Mouse (Mus musculus) heart, embryonic 10.5 days (tissue): ENCODE measurements around the gene Cdk19. TPM values are rescaled to one million over a fixed set of nuclear protein-coding genes. Genes with fewer than 3 reads are reported as not detected.
"Not testable (repeated sequence)": the region's sequence is repeated elsewhere in the genome, so short reads cannot be mapped to it uniquely, and the experiment has no call there.

Source experiments
- DNase-seq: peaks from one replicate; pipeline ENCODE4 v3.0.0-alpha.2; 2017; ENCODE audit warnings: low spot score
- H3K27ac ChIP-seq: fragments of 300-500 bp; sonication (generic); 2 replicates; pipeline ENCODE4 v1.5.1; 2016; ENCODE audit warnings: mild to moderate bottlenecking
- H3K27me3 ChIP-seq: fragments of 300-500 bp; sonication (generic); 2 replicates; pipeline ENCODE4 v1.6.1; 2016; ENCODE audit warnings: mild to moderate bottlenecking; ENCODE audit not compliant: poor library complexity, insufficient read depth, severe bottlenecking
- H3K36me3 ChIP-seq: fragments of 300-500 bp; sonication (generic); 2 replicates; pipeline ENCODE4 v1.6.1; 2016; ENCODE audit warnings: mild to moderate bottlenecking, moderate library complexity
- H3K4me1 ChIP-seq: fragments of 300-500 bp; sonication (generic); 2 replicates; pipeline ENCODE4 v1.6.1; 2016; ENCODE audit warnings: mild to moderate bottlenecking
- H3K4me3 ChIP-seq: fragments of 300-500 bp; sonication (generic); 2 replicates; pipeline ENCODE4 v1.5.1; 2016; ENCODE audit warnings: mild to moderate bottlenecking, moderate library complexity
- H3K9me3 ChIP-seq: fragments of 300-500 bp; sonication (generic); 2 replicates; pipeline ENCODE4 v1.6.1; 2016; ENCODE audit warnings: mild to moderate bottlenecking, moderate library complexity
- WGBS: fragments of 180-500 bp; shearing (Covaris S2); methylation state at CpG from one replicate; pipeline ENCODE4 v1.1.7; 2016; 5-methylcytosine and 5-hydroxymethylcytosine counted together
- polyA plus RNA-seq: library from polyadenylated mRNA; unstranded; fragments of >200 nt; fragmentation: Nextera tagmentation; extraction: Ambion mirVana; gene quantifications from 2 replicates; pipeline ENCODE4 v1.2.1, GENCODE M21; 2016

Cdk19 gene
- polyA plus RNA-seq, 1 experiment from 2014 or later, result 5.2 TPM

GRCm38 (mm10) chr10:40422696-40423095, 83.3 kb downstream of the Cdk19 start:
- H3K27ac ChIP-seq, result no peak overlapping the region
- DNase-seq, result no peak
- WGBS, result 69% methylated on average over 4 of the region's 4 CpGs
- H3K27me3 ChIP-seq, result no peaks in the 10 kb centered on the region
- peaks cover 15% of the 10 kb centered on the region for H3K4me1 ChIP-seq
- no peaks in the 10 kb centered on the region for H3K9me3 ChIP-seq
- no peaks in the 10 kb centered on the region for H3K36me3 ChIP-seq
- no peak overlapping the region for H3K4me3 ChIP-seq

DNA sequence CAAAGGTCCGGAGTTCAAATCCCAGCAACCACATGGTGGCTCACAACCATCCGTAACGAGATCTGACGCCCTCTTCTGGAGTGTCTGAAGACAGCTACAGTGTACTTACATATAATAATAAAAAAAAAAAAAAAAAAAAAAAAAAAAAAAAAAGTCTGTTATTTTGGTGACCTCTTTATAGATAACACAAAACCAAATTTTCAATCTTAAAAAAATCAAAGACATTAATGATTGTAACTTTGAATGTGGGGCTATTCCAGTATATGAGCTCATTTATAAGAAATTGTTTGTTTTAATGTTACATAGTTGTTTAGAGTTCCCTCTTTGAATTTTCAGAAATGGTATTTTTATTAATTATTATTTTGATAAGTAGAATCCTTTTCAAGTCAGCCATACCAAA, 85.1 kb downstream of the Cdk19 start:
- not testable (repeated sequence) for H3K9me3 ChIP-seq, H3K27ac ChIP-seq, H3K4me3 ChIP-seq, H3K36me3 ChIP-seq, DNase-seq, H3K27me3 ChIP-seq
- WGBS, result 81% methylated on average over 4 of the region's 4 CpGs
- peaks cover 17% of the 10 kb centered on the region for H3K4me1 ChIP-seq

- DNase-seq, result no peak
- Histone ChIP-seq H3K4me3 (peak overlapping the region; percentile 44), H3K27me3 (no peaks in the 10 kb centered on the region), H3K27ac (peak overlapping the region; percentile 49), H3K4me1 (peaks cover 17% of the 10 kb centered on the region), H3K9me3 (no peaks in the 10 kb centered on the region), H3K36me3 (no peaks in the 10 kb centered on the region)
- 22% methylated on average over 18 of the region's 18 CpGs for WGBS
Measured at GRCm38 (mm10) chr10:40425243-40426095, 86.1 kb downstream of the Cdk19 start.

- H3K36me3 ChIP-seq, result no peaks in the 10 kb centered on the region
- no peak for DNase-seq
- no peaks in the 10 kb centered on the region for H3K27me3 ChIP-seq
- H3K9me3 ChIP-seq, result no peaks in the 10 kb centered on the region
- H3K4me3 ChIP-seq, result no peak overlapping the region
- H3K27ac ChIP-seq, result no peak overlapping the region
- 60% methylated on average over 6 of the region's 6 CpGs for WGBS
- H3K4me1 ChIP-seq, result peaks cover 15% of the 10 kb centered on the region
Measured at GRCm38 (mm10) chr10:40426096-40426450, 86.7 kb downstream of the Cdk19 start.

- Histone ChIP-seq H3K27me3 (no peaks in the 10 kb centered on the region), H3K36me3 (no peaks in the 10 kb centered on the region), H3K4me3 (no peak overlapping the region), H3K4me1 (peaks cover 15% of the 10 kb centered on the region), H3K27ac (no peak overlapping the region), H3K9me3 (no peaks in the 10 kb centered on the region)
- no peak for DNase-seq
- 79% methylated on average over 6 of the region's 6 CpGs for WGBS
Measured at GRCm38 (mm10) chr10:40428633-40429032, 89.3 kb downstream of the Cdk19 start.

GRCm38 (mm10) chr10:40429081-40429480, 89.7 kb downstream of the Cdk19 start:
- Histone ChIP-seq H3K4me3 (no peak overlapping the region), H3K9me3 (no peaks in the 10 kb centered on the region), H3K27me3 (no peaks in the 10 kb centered on the region), H3K4me1 (peaks cover 15% of the 10 kb centered on the region), H3K27ac (no peak overlapping the region), H3K36me3 (no peaks in the 10 kb centered on the region)
- DNase-seq, result no peak
- WGBS, result 93% methylated on average over 2 of the region's 2 CpGs

- H3K4me3 ChIP-seq, result no peak overlapping the region
- no peaks in the 10 kb centered on the region for H3K36me3 ChIP-seq
- H3K27ac ChIP-seq, result no peak overlapping the region
- peaks cover 12% of the 10 kb centered on the region for H3K4me1 ChIP-seq
- WGBS, result 97% methylated on average over 4 of the region's 4 CpGs
- H3K9me3 ChIP-seq, result no peaks in the 10 kb centered on the region
- no peaks in the 10 kb centered on the region for H3K27me3 ChIP-seq
- no peak for DNase-seq
Measured at GRCm38 (mm10) chr10:40430209-40430608, 90.8 kb downstream of the Cdk19 start.

DNA sequence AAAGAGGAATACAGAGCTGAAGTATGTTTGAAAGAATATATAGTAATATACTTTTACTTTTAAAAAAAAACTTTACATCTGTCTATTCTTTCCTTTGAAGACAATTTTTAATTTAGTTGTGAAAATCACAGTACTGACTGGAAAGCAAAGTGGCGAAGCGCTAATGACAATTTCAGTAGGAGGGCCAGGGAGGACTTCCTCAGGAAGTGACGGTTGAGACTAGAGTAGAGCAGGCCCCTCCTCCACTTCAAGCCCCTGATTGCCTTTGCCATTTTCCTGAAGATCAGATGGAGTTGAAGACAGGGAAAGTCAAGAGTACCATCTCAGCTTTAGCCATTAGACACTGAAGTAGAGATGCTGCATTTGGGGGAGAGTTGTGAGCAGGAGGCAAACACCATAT, 92.6 kb downstream of the Cdk19 start:
- 76% methylated on average over 3 of the region's 3 CpGs for WGBS
- H3K27me3 ChIP-seq, result no peaks in the 10 kb centered on the region
- no peak for DNase-seq
- H3K4me3 ChIP-seq, result no peak overlapping the region
- no peaks in the 10 kb centered on the region for H3K36me3 ChIP-seq
- H3K27ac ChIP-seq, result no peak overlapping the region
- no peaks in the 10 kb centered on the region for H3K9me3 ChIP-seq
- H3K4me1 ChIP-seq, result peaks cover 3% of the 10 kb centered on the region; the same call in 1 of the 2 replicates

GRCm38 (mm10) chr10:40432375-40432774, 93.0 kb downstream of the Cdk19 start:
- H3K27me3 ChIP-seq, result no peaks in the 10 kb centered on the region
- WGBS, result 90% methylated on average over 9 of the region's 9 CpGs
- no peaks in the 10 kb centered on the region for H3K36me3 ChIP-seq
- peaks cover 3% of the 10 kb centered on the region; the same call in 1 of the 2 replicates for H3K4me1 ChIP-seq
- H3K27ac ChIP-seq, result no peak overlapping the region
- DNase-seq, result no peak
- no peak overlapping the region for H3K4me3 ChIP-seq
- no peaks in the 10 kb centered on the region for H3K9me3 ChIP-seq

DNA sequence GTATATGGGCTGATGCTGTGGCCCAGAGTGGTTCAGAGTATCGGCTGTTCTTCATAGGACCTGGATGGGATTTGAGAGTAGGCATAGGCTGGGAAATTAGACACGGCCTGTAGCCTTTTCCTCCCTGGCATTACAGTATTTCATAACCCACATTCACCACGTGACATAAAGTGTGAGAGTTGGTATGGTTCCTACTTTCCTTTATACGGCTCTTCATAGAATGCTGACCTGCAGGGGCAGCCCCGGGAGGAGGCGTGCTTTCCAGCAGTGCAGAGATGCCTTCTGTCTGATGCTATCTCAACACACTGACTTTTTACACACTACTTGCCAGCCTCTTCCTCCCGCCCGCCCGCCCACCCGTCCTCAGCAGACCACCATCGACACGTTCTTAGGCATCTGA, 96.0 kb downstream of the Cdk19 start:
- Histone ChIP-seq H3K27ac (no peak overlapping the region), H3K4me3 (no peak overlapping the region), H3K27me3 (no peaks in the 10 kb centered on the region), H3K4me1 (no peaks in the 10 kb centered on the region), H3K9me3 (no peaks in the 10 kb centered on the region), H3K36me3 (no peaks in the 10 kb centered on the region)
- no peak for DNase-seq
- 74% methylated on average over 12 of the region's 12 CpGs for WGBS

DNA sequence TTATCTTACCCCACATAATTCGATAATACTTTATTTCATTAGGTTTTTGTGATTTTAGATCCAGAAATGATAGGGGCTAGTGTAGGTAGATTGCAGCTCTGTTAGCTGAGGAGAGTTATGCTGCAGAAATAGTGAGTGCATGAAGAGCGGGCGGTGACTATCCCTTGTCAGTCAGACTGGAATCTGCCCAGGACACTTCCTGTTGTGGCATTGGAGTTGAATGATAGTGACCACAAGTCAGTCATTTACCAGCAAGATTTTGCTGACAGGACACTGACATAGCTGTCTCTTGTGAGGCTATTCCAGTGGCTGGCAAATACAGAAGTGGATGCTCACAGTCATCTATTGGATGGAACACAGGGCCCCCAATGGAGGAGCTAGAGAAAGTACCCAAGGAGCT, 97.8 kb downstream of the Cdk19 start:
- no peak overlapping the region for H3K27ac ChIP-seq
- 86% methylated on average over 3 of the region's 3 CpGs for WGBS

GRCm38 (mm10) chr10:40440740-40441139, 101.4 kb downstream of the Cdk19 start:
- Histone ChIP-seq H3K4me3 (no peak overlapping the region), H3K9me3 (no peaks in the 10 kb centered on the region), H3K27me3 (no peaks in the 10 kb centered on the region), H3K4me1 (0 out of 2 replicates have a peak, but pooled peaks cover 4% of the 10 kb centered on the region), H3K27ac (no peak overlapping the region), H3K36me3 (no peaks in the 10 kb centered on the region)
- DNase-seq, result no peak
- WGBS, result 84% methylated on average over 10 of the region's 10 CpGs

More for the DNA sequence above, 97.8 kb downstream of the Cdk19 start:
- DNase-seq, result no peak
- no peaks in the 10 kb centered on the region for H3K27me3 ChIP-seq
- H3K4me1 ChIP-seq, result 0 out of 2 replicates have a peak, but pooled peaks cover 1% of the 10 kb centered on the region
- no peaks in the 10 kb centered on the region for H3K36me3 ChIP-seq
- no peaks in the 10 kb centered on the region for H3K9me3 ChIP-seq
- H3K4me3 ChIP-seq, result no peak overlapping the region

- H3K9me3 ChIP-seq, result no peaks in the 10 kb centered on the region
- H3K4me3 ChIP-seq, result no peak overlapping the region
- no peaks in the 10 kb centered on the region for H3K36me3 ChIP-seq
- H3K4me1 ChIP-seq, result peaks cover 9% of the 10 kb centered on the region
- H3K27me3 ChIP-seq, result no peaks in the 10 kb centered on the region
- no peak overlapping the region for H3K27ac ChIP-seq
- no peak for DNase-seq
- 20% methylated on average over 1 of the region's 1 CpGs for WGBS
Measured at GRCm38 (mm10) chr10:40442076-40442475, 102.7 kb downstream of the Cdk19 start.

- Histone ChIP-seq H3K27ac (no peak overlapping the region), H3K9me3 (no peaks in the 10 kb centered on the region), H3K27me3 (no peaks in the 10 kb centered on the region), H3K4me1 (peaks cover 20% of the 10 kb centered on the region), H3K36me3 (no peaks in the 10 kb centered on the region), H3K4me3 (no peak overlapping the region)
- WGBS, result 78% methylated on average over 7 of the region's 7 CpGs
- DNase-seq, result no peak
Measured at GRCm38 (mm10) chr10:40443371-40443770, 104.0 kb downstream of the Cdk19 start.
